Mouse (Mus musculus): ENCODE measurements at regions not wholly inside any gene's neighbourhood (a gene's known extent, or its start where the extent isn't known, plus 50 kb on each side); places are given as distances from the start of the nearest gene placed in this dataset.

GRCm38 (mm10) chr14:111583076-111583475 is 91.8 kb upstream of the Slitrk5 start:
- no peak for TF ChIP-seq EP300 (IDR thresholded peaks at IDR 0.05)
- 0 out of 2 replicates have a peak, but pooled peaks have one; percentile 9 for TF ChIP-seq CTCF (IDR thresholded peaks at IDR 0.05)
